Mouse (Mus musculus): ENCODE measurements around the gene Ndufb3. TPM values are rescaled to one million over a fixed set of nuclear protein-coding genes. Genes with fewer than 3 reads are reported as not detected.
A peak's percentile ranks its signal among the peaks of the same experiment; 100 is the strongest.
"Not testable (repeated sequence)": the region's sequence is repeated elsewhere in the genome, so short reads cannot be mapped to it uniquely, and the experiment has no call there.

Ndufb3 gene
- polyA plus RNA-seq, 1 experiment from 2014 or later = 295 TPM

DNA sequence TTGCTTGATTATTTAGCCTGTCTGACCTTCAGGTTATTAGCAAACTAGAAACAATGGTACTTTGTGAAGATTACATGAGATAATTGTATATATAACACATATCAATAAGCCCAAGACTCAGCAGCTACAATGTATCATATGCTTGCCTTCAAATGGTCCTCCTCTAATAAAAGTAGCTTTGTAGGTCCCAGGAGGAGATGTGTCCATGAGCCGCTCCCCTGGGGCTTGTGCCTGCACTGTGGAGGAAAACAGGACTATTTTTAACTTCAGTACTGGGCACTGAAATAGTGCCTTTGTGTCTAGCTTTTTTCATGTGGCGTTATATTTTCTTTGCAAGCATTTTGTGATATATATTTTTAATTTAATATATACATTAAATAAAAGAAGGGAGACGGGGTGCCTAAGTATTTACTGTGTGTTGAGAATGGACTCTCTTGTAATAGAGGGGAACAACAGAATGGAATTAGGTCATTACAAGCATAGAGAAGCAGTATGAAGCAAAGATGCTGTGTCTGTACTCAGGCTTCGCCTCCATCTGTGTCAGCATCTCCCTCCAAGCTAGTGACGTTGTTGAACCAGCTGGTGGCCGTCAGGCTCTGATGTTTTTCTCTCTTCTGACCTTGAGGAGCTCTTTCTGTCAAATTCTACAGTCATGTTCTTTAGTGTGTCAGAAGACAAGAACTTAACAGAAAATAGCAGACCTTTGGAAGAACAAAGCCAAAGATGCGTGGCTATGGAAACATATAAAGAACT lies 36.0 kb downstream of the Ndufb3 start:
- no peaks in the 10 kb centered on the region for H3K27me3 ChIP-seq (ENCODE audit: insufficient read depth, low read length)
- H3K4me1 ChIP-seq (replicated peaks; ENCODE audit: insufficient read depth, low read length) = no peaks in the 10 kb centered on the region
- H3K36me3 ChIP-seq (ENCODE audit: insufficient read depth, low read length) = no peaks in the 10 kb centered on the region
- H3K27ac ChIP-seq = no peak overlapping the region
- DNase-seq (ENCODE audit: low spot score) (peak; percentile 59), ATAC-seq (replicated peaks; ENCODE audit: low FRiP score, low read depth) (no peak)
- no peak for TF ChIP-seq CTCF (IDR thresholded peaks at IDR 0.05; ENCODE audit: low read depth)
- H3K4me2 ChIP-seq (ENCODE audit: low read length) = no peak overlapping the region
- H3K9me3 ChIP-seq (replicated peaks; ENCODE audit: low read length) = no peaks in the 10 kb centered on the region
- no peak overlapping the region for H3K4me3 ChIP-seq (replicated peaks; ENCODE audit: low read depth, low read length)
- WGBS = 59% methylated on average over 7 of the region's 7 CpGs
- H3K9ac ChIP-seq (ENCODE audit: low read depth, low read length) = no peak overlapping the region

DNA sequence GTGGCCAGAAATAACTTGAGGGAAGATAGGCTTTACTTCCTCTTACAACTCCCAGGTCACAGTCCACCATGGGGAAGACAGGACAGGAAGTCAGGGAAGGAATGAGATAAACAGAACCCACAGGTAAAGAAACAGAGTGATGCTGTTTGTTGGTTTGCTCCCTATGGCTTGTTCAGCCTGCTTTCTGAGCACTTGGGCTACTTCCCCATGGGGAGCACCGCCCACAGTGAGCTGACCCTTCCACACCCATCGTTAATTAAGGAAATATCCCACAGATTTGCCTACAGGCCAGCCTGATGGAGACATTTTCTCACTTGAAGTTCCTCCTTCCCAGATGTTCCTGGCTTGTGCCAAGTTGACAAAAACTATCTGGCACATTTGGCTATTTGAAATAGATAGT lies 42.7 kb downstream of the Ndufb3 start:
- not testable (repeated sequence) for H3K9ac ChIP-seq (ENCODE audit: low read depth, low read length); H3K27me3 ChIP-seq (ENCODE audit: insufficient read depth, low read length); DNase-seq (ENCODE audit: low spot score); ATAC-seq (replicated peaks; ENCODE audit: low FRiP score, low read depth); H3K4me1 ChIP-seq (replicated peaks; ENCODE audit: insufficient read depth, low read length); H3K27ac ChIP-seq; H3K4me2 ChIP-seq (ENCODE audit: low read length); H3K4me3 ChIP-seq (replicated peaks; ENCODE audit: low read depth, low read length); H3K36me3 ChIP-seq (ENCODE audit: insufficient read depth, low read length); H3K9me3 ChIP-seq (replicated peaks; ENCODE audit: low read length)
- 78% methylated on average over 1 of the region's 2 CpGs for WGBS

Other genes with a start within 250 kb of the Ndufb3 start
- gene Bzw1, start 193.5 kb upstream of the Ndufb3 start, polyA plus RNA-seq (2015; fragmentation: Nextera tagmentation; extraction: Ambion mirVana) = 316 and 335 TPM in 2 replicates
- 171 and 175 TPM in 2 replicates for gene Clk1, start 162.3 kb upstream of the Ndufb3 start, polyA plus RNA-seq (2015; fragmentation: Nextera tagmentation; extraction: Ambion mirVana)
- 33.6 and 36.4 TPM in 2 replicates for gene Nif3l1, start 141.2 kb upstream of the Ndufb3 start, polyA plus RNA-seq (2015; fragmentation: Nextera tagmentation; extraction: Ambion mirVana)
- 52.6 and 53.3 TPM in 2 replicates for gene Ppil3, start 140.9 kb upstream of the Ndufb3 start, polyA plus RNA-seq (2015; fragmentation: Nextera tagmentation; extraction: Ambion mirVana)
- gene Orc2, start 81.3 kb upstream of the Ndufb3 start, polyA plus RNA-seq (2015; fragmentation: Nextera tagmentation; extraction: Ambion mirVana) = 23.4 and 23.9 TPM in 2 replicates
- 7.5 and 8.0 TPM in 2 replicates for gene Fam126b, start 61 bp upstream of the Ndufb3 start, polyA plus RNA-seq (2015; fragmentation: Nextera tagmentation; extraction: Ambion mirVana)
- 0.92 and 0.96 TPM in 2 replicates for gene Als2cr12, start 109.6 kb downstream of the Ndufb3 start, polyA plus RNA-seq (2015; fragmentation: Nextera tagmentation; extraction: Ambion mirVana)
- gene Cflar, start 125.1 kb downstream of the Ndufb3 start, polyA plus RNA-seq (2015; fragmentation: Nextera tagmentation; extraction: Ambion mirVana) = 62.1 and 66.4 TPM in 2 replicates
- gene Casp8, start 209.0 kb downstream of the Ndufb3 start, polyA plus RNA-seq (2015; fragmentation: Nextera tagmentation; extraction: Ambion mirVana) = 28.0 and 31.3 TPM in 2 replicates